Mouse (Mus musculus): Measurements from ENCODE around the gene Polr3a.
"Not testable (repeated sequence)": the region's sequence is repeated elsewhere in the genome, so short reads cannot be mapped to it uniquely, and the experiment has no call there.

Gene Polr3a

GRCm38 (mm10) chr14:24491266-24491981 lies 4.6 kb upstream of the Polr3a start:
- no peak for DNase-seq (ENCODE audit: low spot score in 2 of 2)

DNA sequence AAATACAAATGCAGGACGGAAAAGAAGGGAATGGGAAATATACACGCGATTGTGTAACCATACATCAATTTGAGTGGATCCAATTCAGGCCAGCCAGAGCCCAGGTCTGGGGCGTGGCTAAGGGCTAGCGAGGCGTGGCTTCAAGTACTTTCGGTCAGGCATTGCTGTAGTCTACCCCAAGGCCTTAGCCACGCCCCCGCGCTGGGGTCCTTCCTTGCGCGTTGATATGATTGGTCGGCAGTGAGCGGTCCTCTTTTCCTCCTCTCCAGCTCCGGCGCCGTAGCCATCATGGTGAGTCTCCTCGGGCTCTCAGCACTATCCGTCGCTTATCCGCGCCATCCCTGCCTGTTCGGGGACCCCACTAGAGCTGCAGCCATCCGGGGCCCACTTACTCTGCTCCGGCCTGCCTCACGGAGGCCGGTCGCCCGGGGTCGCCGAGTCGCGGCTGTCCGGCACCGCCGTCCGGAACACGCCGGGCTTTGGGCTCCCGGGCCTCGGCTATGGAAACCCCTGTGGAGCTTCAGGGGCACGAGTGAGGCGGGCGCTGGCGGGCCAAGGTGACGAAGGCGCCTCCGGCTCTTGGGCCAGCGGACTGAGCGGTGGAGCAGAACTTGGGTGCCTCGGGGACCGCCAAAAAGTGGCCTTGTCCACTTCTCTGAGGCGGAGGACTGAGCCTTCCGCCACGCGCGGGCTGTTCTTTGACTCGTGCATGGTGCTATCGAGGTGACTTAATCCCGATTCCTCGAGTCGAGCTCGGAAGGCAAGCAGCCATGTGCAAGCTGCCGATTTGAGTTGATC lies 3.8 kb upstream of the Polr3a start:
- peak; percentile 97 for DNase-seq (ENCODE audit: low spot score in 2 of 2)

- not testable (repeated sequence) for DNase-seq (ENCODE audit: low spot score in 2 of 2)
Measured at GRCm38 (mm10) chr14:24489772-24490171, 2.9 kb upstream of the Polr3a start.

DNA sequence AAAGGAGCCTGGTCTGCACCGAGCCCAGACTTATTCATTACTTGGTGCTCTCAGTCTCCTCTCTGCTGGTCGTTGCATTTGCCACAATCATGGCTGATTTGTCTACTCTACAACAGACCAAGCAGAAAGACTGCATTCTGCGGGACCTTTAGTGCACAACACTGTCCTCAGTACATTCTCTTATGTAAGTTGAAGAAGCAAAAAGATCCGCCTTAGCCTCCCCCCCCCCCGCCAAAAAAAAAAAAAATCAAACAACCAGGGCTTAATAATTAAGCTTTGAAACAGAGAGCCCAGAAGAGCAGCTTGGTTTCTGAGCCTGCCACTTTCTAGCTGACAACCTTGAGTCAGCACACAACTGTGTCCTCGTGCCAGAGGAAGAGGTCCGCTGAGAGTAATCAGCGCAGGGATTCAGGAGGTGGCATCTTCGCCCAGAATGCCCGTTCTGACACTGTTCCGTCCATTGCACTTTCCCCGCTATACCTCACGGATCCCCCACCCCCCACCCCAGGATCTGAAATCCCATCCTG lies 554 bp downstream of the Polr3a start:
- DNase-seq (ENCODE audit: low spot score in 2 of 2), result no peak

- DNase-seq (ENCODE audit: low spot score in 2 of 2), result no peak
Measured at GRCm38 (mm10) chr14:24468806-24469205, 18.1 kb downstream of the Polr3a start.

DNA sequence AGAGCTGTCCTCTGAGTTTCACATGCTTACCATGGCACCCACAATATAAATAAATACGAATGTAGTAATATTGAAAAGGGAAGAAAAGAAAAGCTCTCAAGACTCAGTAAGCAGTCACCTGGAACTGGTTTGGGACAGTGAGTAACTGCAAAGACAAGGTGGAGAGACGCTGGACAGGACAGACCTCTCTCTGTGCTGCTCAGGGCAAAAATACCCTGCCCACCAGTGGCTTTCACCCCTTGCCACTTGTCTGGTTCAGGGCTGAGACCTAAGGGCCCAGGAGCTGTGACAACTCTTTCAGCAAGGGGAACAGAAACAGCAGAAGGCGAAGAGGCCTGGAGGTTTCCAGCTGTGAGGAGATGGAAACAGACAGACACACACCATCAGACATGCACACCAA lies 28.7 kb downstream of the Polr3a start:
- no peak for DNase-seq (ENCODE audit: low spot score in 2 of 2)

DNA sequence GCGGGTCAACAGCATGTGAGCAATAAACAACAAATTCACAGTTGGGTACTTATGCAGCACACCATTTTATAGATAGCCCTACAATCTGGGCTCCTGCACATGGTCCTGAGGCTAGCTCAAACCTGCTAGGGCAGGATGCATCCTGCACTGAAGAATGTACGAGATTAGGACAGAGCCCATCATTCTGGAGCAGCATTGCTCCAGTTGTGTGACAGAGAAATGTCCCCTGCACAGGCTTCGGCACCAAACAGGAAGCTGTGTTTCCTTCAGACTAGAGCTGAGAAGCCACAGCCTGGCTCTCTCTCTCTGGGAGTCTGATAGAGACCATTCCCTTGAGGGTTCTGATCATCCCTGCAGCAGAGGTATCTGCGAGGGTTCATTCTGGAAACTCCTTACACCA lies 43.3 kb downstream of the Polr3a start:
- DNase-seq (ENCODE audit: low spot score in 2 of 2), result not testable (repeated sequence)
